Mouse (Mus musculus): ENCODE data around the gene Gm5796. TPM values are rescaled to one million over a fixed set of nuclear protein-coding genes. Genes with fewer than 3 reads are reported as not detected.
"Not testable (repeated sequence)": the region's sequence is repeated elsewhere in the genome, so short reads cannot be mapped to it uniquely, and the experiment has no call there.

Gene Gm5796
- polyA plus RNA-seq (2014; fragmentation: Nextera tagmentation; extraction: Ambion mirVana) = 1.5 and 1.9 TPM in 2 replicates

DNA sequence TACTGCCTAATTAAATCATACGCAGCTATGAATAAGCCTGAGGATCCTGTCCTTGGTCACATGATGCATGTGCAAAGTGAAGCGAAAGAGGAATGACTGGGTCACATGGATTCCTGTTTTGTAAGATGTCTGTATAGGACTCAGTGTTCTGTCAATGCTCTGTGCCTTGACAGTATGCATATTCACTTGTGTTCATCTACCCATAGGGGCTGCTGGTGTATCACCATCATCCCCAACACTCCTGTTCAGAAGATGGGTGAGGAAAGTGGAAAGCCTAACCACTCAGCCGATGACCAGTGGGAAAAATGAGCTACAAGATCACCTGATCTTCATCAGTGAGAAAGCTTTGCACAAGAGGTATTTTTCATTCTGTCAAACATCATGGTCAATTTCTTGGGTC is at the start of gene Gm5796:
Gene Gm5796 (plus strand): TSS at position 301 of the 400 bp plus-strand sequence.
- H3K4me2 ChIP-seq; H3K36me3 ChIP-seq (ENCODE audit: control insufficient read depth, insufficient read depth, low read length); H3K4me1 ChIP-seq (ENCODE audit: control insufficient read depth, insufficient read depth, low read length); ATAC-seq (replicated peaks; ENCODE audit: insufficient number of reproducible peaks, low FRiP score, low TSS enrichment); H3K27me3 ChIP-seq (ENCODE audit: control insufficient read depth, insufficient read depth, low read length); H3K9ac ChIP-seq (ENCODE audit: low read depth, low read length); H3K9me3 ChIP-seq (replicated peaks; ENCODE audit: control insufficient read depth, low read length); H3K27ac ChIP-seq (ENCODE audit: low read depth, low read length); H3K4me3 ChIP-seq (ENCODE audit: low read depth, low read length): not testable (repeated sequence)
- 100% methylated on average over 1 of the region's 3 CpGs for WGBS (ENCODE audit: insufficient replicate concordance)

- 57% methylated on average over 1 of the region's 3 CpGs for WGBS (ENCODE audit: insufficient replicate concordance)
- not testable (repeated sequence) for H3K4me1 ChIP-seq (ENCODE audit: control insufficient read depth, insufficient read depth, low read length); H3K4me2 ChIP-seq; ATAC-seq (replicated peaks; ENCODE audit: insufficient number of reproducible peaks, low FRiP score, low TSS enrichment); H3K9me3 ChIP-seq (replicated peaks; ENCODE audit: control insufficient read depth, low read length); H3K4me3 ChIP-seq (ENCODE audit: low read depth, low read length); H3K27me3 ChIP-seq (ENCODE audit: control insufficient read depth, insufficient read depth, low read length); H3K36me3 ChIP-seq (ENCODE audit: control insufficient read depth, insufficient read depth, low read length); H3K9ac ChIP-seq (ENCODE audit: low read depth, low read length); H3K27ac ChIP-seq (ENCODE audit: low read depth, low read length)
Observed at GRCm38 (mm10) chr14:3998094-3998493, 25.6 kb upstream of the Gm5796 start, which contains the start of gene Gm3099. Gm3099 (plus strand) TSS chr14:3998394.

- not testable (repeated sequence) for H3K9ac ChIP-seq (ENCODE audit: low read depth, low read length); H3K4me2 ChIP-seq; ATAC-seq (replicated peaks; ENCODE audit: insufficient number of reproducible peaks, low FRiP score, low TSS enrichment); H3K27ac ChIP-seq (ENCODE audit: low read depth, low read length); H3K4me1 ChIP-seq (ENCODE audit: control insufficient read depth, insufficient read depth, low read length); H3K36me3 ChIP-seq (ENCODE audit: control insufficient read depth, insufficient read depth, low read length); H3K4me3 ChIP-seq (ENCODE audit: low read depth, low read length); H3K9me3 ChIP-seq (replicated peaks; ENCODE audit: control insufficient read depth, low read length); H3K27me3 ChIP-seq (ENCODE audit: control insufficient read depth, insufficient read depth, low read length)
- 56% methylated on average over 2 of the region's 3 CpGs for WGBS (ENCODE audit: insufficient replicate concordance)
Observed at GRCm38 (mm10) chr14:4083820-4084219, 60.1 kb downstream of the Gm5796 start, which contains the start of gene Gm3115. Gm3115 (plus strand) TSS chr14:4084120.

Other genes starting within 250 kb of the Gm5796 start
- 6.8 and 7.1 TPM in 2 replicates for gene Gm3002, start 213.9 kb upstream of the Gm5796 start, polyA plus RNA-seq (2014; fragmentation: Nextera tagmentation; extraction: Ambion mirVana)
- not detected in 2 replicates for gene Gm3033, start 177.7 kb upstream of the Gm5796 start, polyA plus RNA-seq (2014; fragmentation: Nextera tagmentation; extraction: Ambion mirVana)
- 0.84 and 1.1 TPM in 2 replicates for gene Gm2916, start 139.8 kb upstream of the Gm5796 start, polyA plus RNA-seq (2014; fragmentation: Nextera tagmentation; extraction: Ambion mirVana)
- not detected in 2 replicates for gene Gm3029, start 92.2 kb upstream of the Gm5796 start, polyA plus RNA-seq (2014; fragmentation: Nextera tagmentation; extraction: Ambion mirVana)
- gene Gm3095, start 60.4 kb upstream of the Gm5796 start, polyA plus RNA-seq (2014; fragmentation: Nextera tagmentation; extraction: Ambion mirVana) = 0.51 and 1.2 TPM in 2 replicates
- not detected in 2 replicates for gene Gm3099, start 25.5 kb upstream of the Gm5796 start, polyA plus RNA-seq (2014; fragmentation: Nextera tagmentation; extraction: Ambion mirVana)
- gene Gm3115, start 60.2 kb downstream of the Gm5796 start, polyA plus RNA-seq (2014; fragmentation: Nextera tagmentation; extraction: Ambion mirVana) = not detected in 2 replicates
- 3.6 TPM in 1 of 2 replicates, not detected in the other for gene Gm8108, start 86.6 kb downstream of the Gm5796 start, polyA plus RNA-seq (2014; fragmentation: Nextera tagmentation; extraction: Ambion mirVana)
- gene Gm3127, start 141.1 kb downstream of the Gm5796 start, polyA plus RNA-seq (2014; fragmentation: Nextera tagmentation; extraction: Ambion mirVana) = not detected in 2 replicates
- 0.32 and 0.33 TPM in 2 replicates for gene Gm2974, start 158.6 kb downstream of the Gm5796 start, polyA plus RNA-seq (2014; fragmentation: Nextera tagmentation; extraction: Ambion mirVana)
- gene Gm3138, start 225.7 kb downstream of the Gm5796 start, polyA plus RNA-seq (2014; fragmentation: Nextera tagmentation; extraction: Ambion mirVana) = not detected in 2 replicates

Data from heart, embryonic 11.5 days (tissue).